Mouse (Mus musculus): ENCODE measurements at regions not wholly inside any gene's neighbourhood (a gene's known extent, or its start where the extent isn't known, plus 50 kb on each side); places are given as distances from the start of the nearest gene placed in this dataset.

- DNase-seq (ENCODE audit: low spot score in 2 of 2), result no peak
- intact Hi-C loops (cut with DNase I), result no loop called here
Measured at GRCm38 (mm10) chr12:91927576-91927975, 78.6 kb upstream of the Sel1l start.

- intact Hi-C loops (cut with DNase I), result no loop called here
- DNase-seq (ENCODE audit: low spot score in 2 of 2), result no peak
Measured at GRCm38 (mm10) chr12:91915486-91915885, 66.5 kb upstream of the Sel1l start.

GRCm38 (mm10) chr12:91910529-91910928, 61.6 kb upstream of the Sel1l start:
- intact Hi-C loops (cut with DNase I), result no loop called here
- no peak for DNase-seq (ENCODE audit: low spot score in 2 of 2)

Measured in left cerebral cortex, postnatal 25 days (tissue).